Mouse (Mus musculus): ENCODE measurements around the gene Atp6v1g1. TPM values are rescaled to one million over a fixed set of nuclear protein-coding genes. Genes with fewer than 3 reads are reported as not detected.

Atp6v1g1 gene
- polyA plus RNA-seq, 1 experiment from 2014 or later: 386 TPM

GRCm38 (mm10) chr4:63542209-63542608, 2.4 kb upstream of the Atp6v1g1 start:
- Histone ChIP-seq H3K27me3 (ENCODE audit: control insufficient read depth, insufficient read depth, low read length) (no peaks in the 10 kb centered on the region), H3K4me3 (ENCODE audit: low read depth, low read length) (no peak overlapping the region), H3K4me2 (no peak overlapping the region), H3K27ac (ENCODE audit: low read depth, low read length) (no peak overlapping the region), H3K9me3 (ENCODE audit: control insufficient read depth, low read length) (no peaks in the 10 kb centered on the region), H3K9ac (ENCODE audit: low read length) (no peak overlapping the region), H3K36me3 (ENCODE audit: control insufficient read depth, insufficient read depth, low read length) (no peaks in the 10 kb centered on the region), H3K4me1 (ENCODE audit: control insufficient read depth, insufficient read depth, low read length) (peaks cover 18% of the 10 kb centered on the region)
- 79% methylated on average over 2 of the region's 2 CpGs for WGBS
- ATAC-seq (ENCODE audit: low FRiP score) (no peak), DNase-seq (ENCODE audit: low spot score, missing footprints) (no peak)

GRCm38 (mm10) chr4:63543746-63544493, 652 bp upstream of the Atp6v1g1 start:
- ATAC-seq (ENCODE audit: low FRiP score): peak; percentile 63
- H3K9me3 ChIP-seq (ENCODE audit: control insufficient read depth, low read length): no peaks in the 10 kb centered on the region

GRCm38 (mm10) chr4:63545231-63545958, 823 bp downstream of the Atp6v1g1 start:
- H3K27ac ChIP-seq (ENCODE audit: low read depth, low read length): peak overlapping the region; percentile 60
- peaks cover 18% of the 10 kb centered on the region for H3K4me1 ChIP-seq (ENCODE audit: control insufficient read depth, insufficient read depth, low read length)
- peaks cover 14% of the 10 kb centered on the region for H3K36me3 ChIP-seq (ENCODE audit: control insufficient read depth, insufficient read depth, low read length)
- peak overlapping the region; percentile 88 for H3K9ac ChIP-seq (ENCODE audit: low read length)
- no peak for DNase-seq (ENCODE audit: low spot score, missing footprints)
- H3K4me3 ChIP-seq (ENCODE audit: low read depth, low read length): peak overlapping the region; percentile 80
- no peaks in the 10 kb centered on the region for H3K9me3 ChIP-seq (ENCODE audit: control insufficient read depth, low read length)
- WGBS: 17% methylated on average over 26 of the region's 26 CpGs
- H3K4me2 ChIP-seq: peak overlapping the region; percentile 54
- H3K27me3 ChIP-seq (ENCODE audit: control insufficient read depth, insufficient read depth, low read length): no peaks in the 10 kb centered on the region
- no peak for ATAC-seq (ENCODE audit: low FRiP score)

More at GRCm38 (mm10) chr4:63543746-63544493, 652 bp upstream of the Atp6v1g1 start:
- peak overlapping the region; percentile 54; the same call in 1 of the 2 replicates for H3K4me2 ChIP-seq
- H3K27me3 ChIP-seq (ENCODE audit: control insufficient read depth, insufficient read depth, low read length): no peaks in the 10 kb centered on the region
- peak overlapping the region; percentile 15; the same call in 1 of the 2 replicates for H3K4me3 ChIP-seq (ENCODE audit: low read depth, low read length)
- H3K4me1 ChIP-seq (ENCODE audit: control insufficient read depth, insufficient read depth, low read length): peaks cover 18% of the 10 kb centered on the region
- WGBS: 58% methylated on average over 10 of the region's 10 CpGs
- no peak overlapping the region for H3K9ac ChIP-seq (ENCODE audit: low read length)
- H3K27ac ChIP-seq (ENCODE audit: low read depth, low read length): no peak overlapping the region
- H3K36me3 ChIP-seq (ENCODE audit: control insufficient read depth, insufficient read depth, low read length): peaks cover 6% of the 10 kb centered on the region
- no peak for DNase-seq (ENCODE audit: low spot score, missing footprints)

GRCm38 (mm10) chr4:63546441-63547055, 2.0 kb downstream of the Atp6v1g1 start:
- H3K27me3 ChIP-seq (ENCODE audit: control insufficient read depth, insufficient read depth, low read length): no peaks in the 10 kb centered on the region
- H3K36me3 ChIP-seq (ENCODE audit: control insufficient read depth, insufficient read depth, low read length): peaks cover 19% of the 10 kb centered on the region
- no peak overlapping the region for H3K27ac ChIP-seq (ENCODE audit: low read depth, low read length)
- H3K9ac ChIP-seq (ENCODE audit: low read length): no peak overlapping the region
- H3K9me3 ChIP-seq (ENCODE audit: control insufficient read depth, low read length): no peaks in the 10 kb centered on the region
- peaks cover 18% of the 10 kb centered on the region for H3K4me1 ChIP-seq (ENCODE audit: control insufficient read depth, insufficient read depth, low read length)
- no peak for DNase-seq (ENCODE audit: low spot score, missing footprints)
- H3K4me3 ChIP-seq (ENCODE audit: low read depth, low read length): no peak overlapping the region
- 83% methylated on average over 6 of the region's 6 CpGs for WGBS
- no peak for ATAC-seq (ENCODE audit: low FRiP score)
- H3K4me2 ChIP-seq: peak overlapping the region; percentile 6; the same call in 1 of the 2 replicates

GRCm38 (mm10) chr4:63547799-63548198, 3.2 kb downstream of the Atp6v1g1 start:
- Histone ChIP-seq H3K27me3 (ENCODE audit: control insufficient read depth, insufficient read depth, low read length) (no peaks in the 10 kb centered on the region), H3K27ac (ENCODE audit: low read depth, low read length) (no peak overlapping the region), H3K9ac (ENCODE audit: low read length) (no peak overlapping the region), H3K36me3 (ENCODE audit: control insufficient read depth, insufficient read depth, low read length) (peaks cover 29% of the 10 kb centered on the region), H3K4me1 (ENCODE audit: control insufficient read depth, insufficient read depth, low read length) (peaks cover 18% of the 10 kb centered on the region), H3K4me3 (ENCODE audit: low read depth, low read length) (no peak overlapping the region), H3K9me3 (ENCODE audit: control insufficient read depth, low read length) (no peaks in the 10 kb centered on the region), H3K4me2 (no peak overlapping the region)
- DNase-seq (ENCODE audit: low spot score, missing footprints): no peak
- WGBS: 95% methylated on average over 1 of the region's 1 CpGs
- ATAC-seq (ENCODE audit: low FRiP score): no peak

GRCm38 (mm10) chr4:63548491-63548890, 3.9 kb downstream of the Atp6v1g1 start:
- Histone ChIP-seq H3K4me2 (no peak overlapping the region), H3K9me3 (ENCODE audit: control insufficient read depth, low read length) (no peaks in the 10 kb centered on the region), H3K27ac (ENCODE audit: low read depth, low read length) (no peak overlapping the region), H3K9ac (ENCODE audit: low read length) (no peak overlapping the region), H3K4me1 (ENCODE audit: control insufficient read depth, insufficient read depth, low read length) (peaks cover 19% of the 10 kb centered on the region), H3K4me3 (ENCODE audit: low read depth, low read length) (no peak overlapping the region), H3K36me3 (ENCODE audit: control insufficient read depth, insufficient read depth, low read length) (peaks cover 29% of the 10 kb centered on the region), H3K27me3 (ENCODE audit: control insufficient read depth, insufficient read depth, low read length) (no peaks in the 10 kb centered on the region)
- no peak for DNase-seq (ENCODE audit: low spot score, missing footprints)
- 86% methylated on average over 3 of the region's 3 CpGs for WGBS
- ATAC-seq (ENCODE audit: low FRiP score): no peak

GRCm38 (mm10) chr4:63550908-63551307, 6.3 kb downstream of the Atp6v1g1 start:
- Histone ChIP-seq H3K27me3 (ENCODE audit: control insufficient read depth, insufficient read depth, low read length) (no peaks in the 10 kb centered on the region), H3K9ac (ENCODE audit: low read length) (no peak overlapping the region), H3K4me2 (no peak overlapping the region), H3K36me3 (ENCODE audit: control insufficient read depth, insufficient read depth, low read length) (peaks cover 29% of the 10 kb centered on the region), H3K27ac (ENCODE audit: low read depth, low read length) (no peak overlapping the region), H3K4me3 (ENCODE audit: low read depth, low read length) (no peak overlapping the region), H3K9me3 (ENCODE audit: control insufficient read depth, low read length) (no peaks in the 10 kb centered on the region), H3K4me1 (ENCODE audit: control insufficient read depth, insufficient read depth, low read length) (peaks cover 27% of the 10 kb centered on the region)
- WGBS: 88% methylated on average over 3 of the region's 3 CpGs
- ATAC-seq (ENCODE audit: low FRiP score): no peak
- DNase-seq (ENCODE audit: low spot score, missing footprints): no peak

GRCm38 (mm10) chr4:63552865-63553264, 8.3 kb downstream of the Atp6v1g1 start:
- no peak overlapping the region for H3K9ac ChIP-seq (ENCODE audit: low read length)
- ATAC-seq (ENCODE audit: low FRiP score) (no peak), DNase-seq (ENCODE audit: low spot score, missing footprints) (no peak)
- no peak overlapping the region for H3K4me2 ChIP-seq
- H3K27ac ChIP-seq (ENCODE audit: low read depth, low read length): no peak overlapping the region
- WGBS: 88% methylated on average over 1 of the region's 1 CpGs
- H3K36me3 ChIP-seq (ENCODE audit: control insufficient read depth, insufficient read depth, low read length): peaks cover 29% of the 10 kb centered on the region
- no peak overlapping the region for H3K4me3 ChIP-seq (ENCODE audit: low read depth, low read length)
- H3K4me1 ChIP-seq (ENCODE audit: control insufficient read depth, insufficient read depth, low read length): peaks cover 23% of the 10 kb centered on the region
- no peaks in the 10 kb centered on the region for H3K9me3 ChIP-seq (ENCODE audit: control insufficient read depth, low read length)
- H3K27me3 ChIP-seq (ENCODE audit: control insufficient read depth, insufficient read depth, low read length): no peaks in the 10 kb centered on the region
